Mouse (Mus musculus): Measurements from ENCODE around the gene Fan1.

The Fan1 gene

DNA sequence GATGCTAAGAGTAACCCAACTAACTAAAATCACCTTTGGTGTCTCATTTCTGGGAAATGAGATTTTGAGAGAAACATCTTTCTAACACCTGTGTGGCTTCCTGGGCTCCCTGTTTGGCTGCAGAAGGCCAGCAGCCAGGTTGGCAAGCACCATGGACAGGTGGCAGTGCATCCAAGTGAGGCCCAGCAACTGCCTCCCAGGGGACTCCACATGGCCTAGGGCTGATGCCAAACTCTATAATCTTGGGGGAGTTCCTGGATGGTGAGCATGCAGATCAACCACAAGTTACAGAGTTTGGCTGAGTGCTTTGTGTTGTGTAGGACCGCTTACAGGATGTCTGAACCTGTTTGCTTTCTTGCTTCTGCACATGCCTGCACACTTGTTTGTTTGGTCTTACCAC is 41.2 kb downstream of the Fan1 start:
- in situ Hi-C loops (cut with MboI, MseI) = no loop called here

DNA sequence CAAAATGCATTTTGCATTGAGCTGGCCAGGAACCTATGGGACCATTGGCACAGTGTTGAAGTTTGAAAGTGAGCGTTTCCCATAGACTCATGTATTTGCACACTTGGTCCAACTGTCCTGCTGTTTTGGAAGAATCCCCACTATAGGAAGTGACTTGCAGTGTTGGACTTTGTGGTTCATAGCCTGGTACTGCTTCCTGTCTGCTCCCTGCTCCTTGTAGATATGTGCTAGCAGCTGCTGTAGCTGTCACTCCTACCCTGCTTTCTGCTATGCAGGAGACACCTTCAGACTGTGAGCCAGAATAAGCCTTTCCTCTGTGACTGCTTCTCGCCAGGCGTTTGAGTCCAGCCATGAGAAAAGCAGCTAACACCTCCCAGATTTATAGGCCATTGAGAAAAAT is 42.6 kb downstream of the Fan1 start:
- in situ Hi-C loops (cut with MboI, MseI) = no loop called here

DNA sequence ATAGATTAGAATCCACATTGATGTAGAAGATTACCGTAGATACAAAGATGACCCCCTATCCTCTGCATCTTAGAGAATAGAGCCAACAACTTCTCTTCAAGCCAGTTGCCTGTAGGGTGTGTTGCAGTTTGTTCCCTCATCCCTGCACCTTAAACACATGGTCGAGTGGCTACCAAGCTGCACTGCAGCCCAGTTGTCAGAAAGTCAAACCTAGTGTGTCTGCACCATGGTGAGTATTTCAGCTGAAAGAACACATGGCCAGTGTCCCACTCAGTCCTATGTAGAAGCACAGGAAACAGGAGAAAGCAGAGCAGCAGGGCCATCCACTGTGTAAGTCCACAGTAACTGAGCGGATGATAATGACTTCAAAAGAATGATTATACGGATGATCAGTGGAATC is 46.4 kb downstream of the Fan1 start:
- in situ Hi-C loops (cut with MboI, MseI) = no loop called here

DNA sequence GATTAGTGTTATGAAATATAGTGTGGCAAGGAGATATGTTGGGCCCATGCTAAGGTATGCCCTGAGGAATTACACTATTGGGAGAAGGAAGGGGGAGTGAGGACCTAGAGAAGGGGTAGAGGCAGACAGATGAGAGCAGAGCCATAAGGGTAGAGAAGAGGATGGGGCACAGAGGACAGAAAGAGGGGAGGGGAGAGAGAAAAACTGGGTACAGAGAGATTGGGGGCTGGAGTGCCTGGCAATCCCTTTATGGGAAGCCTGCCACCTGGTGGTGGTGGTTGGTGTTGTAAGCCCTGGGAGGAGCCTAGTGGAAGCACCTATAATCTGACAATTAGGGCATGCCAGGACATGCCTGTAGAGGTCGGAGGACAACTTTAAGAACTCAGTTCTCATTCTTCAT is 47.0 kb downstream of the Fan1 start:
- in situ Hi-C loops (cut with MboI, MseI) = no loop called here

DNA sequence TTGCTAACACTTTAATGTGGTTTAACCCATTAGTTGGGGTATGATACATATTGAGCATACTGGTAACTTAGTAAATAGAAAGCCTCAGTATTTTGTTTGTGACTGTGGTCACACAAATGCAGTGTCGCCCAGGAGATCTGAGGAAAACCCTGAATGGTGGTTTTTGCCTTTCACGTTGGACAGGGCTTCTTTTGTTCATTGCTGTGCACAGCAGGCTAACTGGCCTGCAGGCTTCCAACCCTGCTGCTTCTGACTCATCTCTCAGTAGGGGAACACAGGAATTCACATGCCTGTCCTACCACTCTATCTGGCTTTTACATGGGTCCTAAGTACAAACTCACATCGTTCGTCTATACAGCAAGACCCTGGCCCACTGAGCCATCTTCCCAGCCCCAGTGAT is 52.2 kb downstream of the Fan1 start:
- in situ Hi-C loops (cut with MboI, MseI) = no loop called here

DNA sequence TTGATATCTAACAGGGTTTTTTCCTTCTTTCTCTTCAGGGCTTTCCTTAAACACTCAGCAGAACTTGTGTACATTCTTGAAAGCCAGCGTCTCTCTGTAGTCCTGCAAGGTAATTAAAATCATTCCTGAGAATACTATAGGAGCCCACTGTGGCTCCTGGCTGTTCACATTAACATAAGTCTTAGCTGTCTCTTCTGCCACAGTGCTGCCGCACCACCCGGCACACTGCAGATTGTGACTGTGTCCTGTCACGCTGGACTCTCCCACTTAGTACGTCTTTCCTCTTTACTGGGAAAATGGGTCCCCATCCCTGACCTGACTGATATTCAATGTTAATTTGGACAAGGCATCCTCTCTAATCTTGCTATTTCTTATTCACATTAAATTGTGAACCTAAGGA is 52.8 kb downstream of the Fan1 start:
- in situ Hi-C loops (cut with MboI, MseI) = no loop called here

DNA sequence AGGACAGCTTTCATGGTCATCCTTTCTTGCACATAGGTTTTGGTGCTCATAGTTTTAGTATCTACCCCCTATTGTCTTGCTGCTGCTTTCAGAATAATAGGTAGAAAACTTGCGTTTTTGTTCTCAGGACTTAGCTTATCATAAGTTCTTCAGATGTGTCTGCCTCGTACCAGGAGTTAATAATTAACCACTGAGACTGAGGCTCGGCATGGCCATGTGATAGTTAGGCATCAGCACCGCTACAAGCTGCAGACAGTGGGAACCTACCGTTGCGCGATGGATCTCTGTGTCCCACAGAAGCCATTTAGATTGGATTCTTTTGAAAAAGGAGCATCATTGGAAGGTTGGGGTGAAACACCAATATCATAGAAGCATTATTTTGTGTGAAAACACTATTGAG is 61.1 kb downstream of the Fan1 start:
- in situ Hi-C loops (cut with MboI, MseI) = no loop called here

DNA sequence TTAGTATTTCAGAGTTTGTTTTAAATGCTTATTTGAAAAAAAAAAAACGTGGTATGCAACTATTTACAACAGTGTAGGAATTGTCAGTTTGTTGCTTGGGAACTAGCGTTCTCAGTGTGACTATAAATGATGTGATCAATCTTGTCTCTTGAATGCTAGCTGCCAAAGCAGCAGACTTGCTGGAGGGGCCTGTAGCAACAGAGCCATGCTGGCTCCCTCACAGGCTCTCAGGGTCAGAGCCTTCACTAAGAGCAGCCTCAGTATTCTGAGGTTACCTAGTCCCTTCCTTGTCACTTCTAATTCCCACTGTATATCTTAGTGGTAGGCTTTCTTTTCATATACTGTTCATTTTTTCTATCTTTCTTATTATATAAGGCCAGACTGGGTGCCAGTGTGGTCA is 63.1 kb downstream of the Fan1 start:
- in situ Hi-C loops (cut with MboI, MseI) = no loop called here

DNA sequence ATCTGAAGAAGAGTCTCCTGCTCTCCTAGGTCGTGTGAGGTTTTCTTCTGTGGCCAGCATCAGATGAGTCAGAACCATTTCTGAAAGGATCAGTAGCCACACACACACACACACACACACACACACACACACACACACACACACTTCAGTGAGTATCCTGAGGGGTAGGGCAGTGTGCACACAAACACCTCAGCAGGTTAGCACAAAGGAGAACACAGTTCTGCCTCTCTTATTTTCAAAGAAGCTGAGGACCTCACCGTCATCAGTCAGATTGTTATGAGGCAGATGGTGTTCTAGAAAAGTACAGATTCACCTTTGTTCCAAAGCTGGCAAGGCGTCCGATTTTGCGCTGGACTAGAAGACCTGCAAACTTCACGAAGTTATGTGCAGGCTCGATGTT is 63.7 kb downstream of the Fan1 start:
- in situ Hi-C loops (cut with MboI, MseI) = no loop called here
